Mouse (Mus musculus) stomach, embryonic 14.5 days (tissue): Measurements from ENCODE around the gene Pabpn1. TPM values are rescaled to one million over a fixed set of nuclear protein-coding genes. Genes with fewer than 3 reads are reported as not detected.

Experiments
- ATAC-seq: fragments of 200-750 bp; cut with Nextera tagmentation; 2 replicates; pipeline ENCODE4 v1.8.0; 2017; ENCODE audit warnings: low read depth, moderate TSS enrichment; ENCODE audit not compliant: insufficient number of reproducible peaks, insufficient read depth, low FRiP score
- H3K27ac ChIP-seq: fragments of 300-500 bp; sonication (generic); 2 replicates; pipeline ENCODE4 v1.5.1; 2014; ENCODE audit warnings: mild to moderate bottlenecking, low read length, moderate library complexity, mixed read lengths
- H3K27me3 ChIP-seq: fragments of 300-500 bp; sonication (generic); 2 replicates; pipeline ENCODE4 v1.6.1; 2014; ENCODE audit warnings: low read length, control low read depth, mixed read lengths; ENCODE audit not compliant: control insufficient read depth, insufficient read depth
- H3K36me3 ChIP-seq: fragments of 300-500 bp; sonication (generic); 2 replicates; pipeline ENCODE4 v1.6.1; 2014; ENCODE audit warnings: mild to moderate bottlenecking, control low read depth, low read length, moderate library complexity, mixed read lengths; ENCODE audit not compliant: control insufficient read depth, insufficient read depth
- H3K4me1 ChIP-seq: fragments of 300-500 bp; sonication (generic); 2 replicates; pipeline ENCODE4 v1.6.1; 2014; ENCODE audit warnings: low read length, control low read depth, mixed read lengths; ENCODE audit not compliant: control insufficient read depth, insufficient read depth
- H3K4me2 ChIP-seq: fragments of 300-500 bp; sonication (generic); replicated peaks from 2 replicates; pipeline ENCODE4 v1.6.1; 2014; ENCODE audit warnings: low read depth, low read length, control low read depth
- H3K4me3 ChIP-seq: fragments of 300-500 bp; sonication (generic); 2 replicates; pipeline ENCODE4 v1.5.1; 2014; ENCODE audit warnings: low read depth, low read length, control low read depth
- H3K9ac ChIP-seq: fragments of 300-500 bp; sonication (generic); replicated peaks from 2 replicates; pipeline ENCODE4 v1.6.1; 2014; ENCODE audit warnings: low read depth, mild to moderate bottlenecking, control low read depth, low read length, moderate library complexity, mixed read lengths
- H3K9me3 ChIP-seq: fragments of 300-500 bp; sonication (generic); 2 replicates; pipeline ENCODE4 v1.6.1; 2016; ENCODE audit warnings: low read depth, low read length, control low read depth; ENCODE audit not compliant: control insufficient read depth
- WGBS: fragments of 180-500 bp; shearing (Covaris S2); extraction: QIAGEN DNeasy Blood & Tissue Kit; methylation state at CpG from one replicate; pipeline ENCODE4 v1.1.7; 2014; 5-methylcytosine and 5-hydroxymethylcytosine counted together
- polyA plus RNA-seq: library from polyadenylated mRNA; unstranded; fragments of >200 nt; fragmentation: Nextera tagmentation; extraction: Ambion mirVana; gene quantifications from 2 replicates; pipeline ENCODE4 v1.2.1, GENCODE M21; 2014

The Pabpn1 gene
- polyA plus RNA-seq, 1 experiment from 2014 or later = 136 TPM

DNA sequence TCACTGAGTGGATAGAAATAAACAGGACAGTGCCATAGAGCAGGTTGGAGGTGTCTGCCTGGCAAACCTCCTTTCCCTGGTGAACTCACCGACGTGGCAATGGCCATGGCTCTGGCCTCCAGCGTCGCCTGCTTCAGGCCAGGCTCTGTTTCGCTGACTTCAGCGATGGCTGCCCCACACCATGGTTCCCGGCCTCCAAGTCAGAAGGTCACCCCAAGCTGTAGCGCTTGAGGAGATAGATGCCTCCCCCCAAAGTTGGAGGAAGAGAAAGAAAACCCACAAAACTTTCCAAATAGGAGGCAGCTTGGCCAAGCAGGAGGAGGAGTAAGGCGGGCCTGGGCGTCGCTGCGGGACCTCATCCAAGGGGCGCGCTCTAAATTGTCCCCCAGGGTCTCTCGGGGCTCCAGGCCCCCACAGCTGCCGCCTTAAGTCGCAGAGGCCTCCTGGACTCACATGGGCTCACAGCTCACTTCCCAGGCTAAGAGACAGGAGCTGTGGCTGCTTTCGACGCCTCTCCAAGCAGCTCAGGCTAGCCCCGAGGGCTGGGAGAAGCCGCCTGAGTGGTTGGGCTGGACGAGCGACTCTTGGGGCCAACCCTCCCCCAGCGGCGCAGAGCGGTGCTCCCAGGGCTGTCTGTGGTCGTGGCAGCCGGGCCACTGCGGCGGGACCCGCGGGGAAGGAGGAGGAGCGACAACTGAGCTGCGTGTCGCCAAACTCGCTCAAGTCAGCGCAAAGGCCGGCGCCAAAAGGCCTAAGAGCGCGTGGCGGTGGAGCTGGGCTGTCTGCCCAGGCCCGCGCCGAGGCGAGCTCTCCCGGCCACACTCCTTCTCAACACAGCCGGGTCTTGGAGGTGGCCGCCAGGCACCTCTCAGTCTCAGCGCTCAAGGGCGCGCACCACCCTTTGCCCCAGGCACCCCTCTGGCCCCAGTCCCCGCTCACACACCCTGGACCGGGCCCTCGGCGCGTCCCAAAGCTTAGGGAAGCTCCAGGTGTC is 33.3 kb downstream of the Pabpn1 start, which contains the start of gene Efs:
TSS of gene Efs (minus strand) at position 778 of the 994 bp plus-strand sequence.
- Histone ChIP-seq H3K9ac (peak within 1 kb of the TSS; percentile 98), H3K36me3 (peaks cover 13% of the 10 kb centered on the region), H3K9me3 (peaks cover 6% of the 10 kb centered on the region; the same call in 1 of the 2 replicates), H3K4me3 (peak within 1 kb of the TSS; percentile 64), H3K4me2 (peak within 1 kb of the TSS; percentile 86), H3K4me1 (peaks cover 22% of the 10 kb centered on the region), H3K27me3 (no peaks in the 10 kb centered on the region), H3K27ac (peak within 1 kb of the TSS; percentile 100)
- ATAC-seq = peak; percentile 29; the same call in 1 of the 2 replicates
- WGBS = 2% methylated on average over 57 of the region's 57 CpGs

DNA sequence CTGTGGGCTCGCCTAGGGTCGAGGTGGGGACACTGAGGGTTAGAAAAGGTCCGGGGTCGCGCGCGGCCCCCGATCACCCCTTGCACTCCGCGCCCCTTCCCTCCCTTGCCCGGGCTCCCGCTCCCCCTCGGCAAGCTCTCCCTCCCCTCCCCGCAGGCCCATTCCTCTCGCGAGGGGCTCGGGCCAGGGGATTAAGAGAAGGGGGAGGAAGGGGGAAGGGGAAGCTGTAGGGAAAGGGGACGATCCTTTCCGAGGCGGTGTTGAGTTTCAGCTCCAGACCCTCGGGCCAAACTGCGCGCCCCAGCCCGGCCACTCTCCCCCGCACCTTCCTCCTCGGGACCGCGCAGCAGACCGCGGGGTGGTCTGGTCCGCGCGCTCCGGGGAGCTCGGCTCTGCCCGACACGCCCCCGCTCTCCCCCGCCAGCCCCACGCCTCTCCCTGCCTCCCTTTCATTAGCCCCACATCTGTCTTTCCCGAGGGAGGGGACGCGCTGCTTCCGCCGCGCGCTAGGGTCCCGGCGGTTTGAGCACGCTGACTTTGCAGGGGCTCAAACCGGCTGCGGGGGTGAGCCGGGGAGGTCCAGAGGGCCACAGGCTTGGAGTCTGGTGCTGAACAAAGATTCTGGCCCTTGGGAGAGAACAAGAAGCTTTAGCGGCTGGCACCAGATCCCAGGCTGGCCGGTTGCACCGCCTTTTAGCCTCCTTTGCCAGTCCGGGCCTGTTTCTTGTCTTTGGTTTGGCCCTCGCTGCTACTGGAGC is 34.3 kb downstream of the Pabpn1 start:
- H3K27me3 ChIP-seq = no peaks in the 10 kb centered on the region
- H3K36me3 ChIP-seq = peaks cover 4% of the 10 kb centered on the region

DNA sequence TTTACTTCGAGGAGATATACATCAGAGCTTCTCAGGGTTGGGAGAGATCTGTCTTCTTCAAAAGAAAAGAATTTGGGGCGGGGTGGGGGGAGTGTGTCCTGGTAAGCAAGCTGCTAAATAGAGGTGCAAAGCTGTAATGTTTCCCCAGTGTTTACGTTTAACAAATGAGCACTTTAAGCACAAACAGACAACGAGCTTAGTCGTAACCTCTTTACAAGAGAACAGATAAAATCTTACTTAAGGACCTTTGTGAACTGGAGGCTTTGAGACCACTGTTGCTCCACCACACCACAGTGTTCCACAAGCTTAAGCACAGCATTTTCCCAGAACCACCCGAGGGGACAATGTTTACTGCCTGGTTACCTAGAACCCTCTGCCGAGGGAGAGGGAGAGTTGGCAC is 35.0 kb downstream of the Pabpn1 start:
- peak overlapping the region; percentile 86 for H3K4me2 ChIP-seq
- H3K9me3 ChIP-seq = no peaks in the 10 kb centered on the region
- peak overlapping the region; percentile 100 for H3K27ac ChIP-seq
- WGBS = 8% methylated on average over 7 of the region's 7 CpGs
- H3K36me3 ChIP-seq = peaks cover 4% of the 10 kb centered on the region; the same call in 1 of the 2 replicates
- H3K9ac ChIP-seq = peak overlapping the region; percentile 98
- ATAC-seq = no peak
- peaks cover 25% of the 10 kb centered on the region for H3K4me1 ChIP-seq
- H3K27me3 ChIP-seq = no peaks in the 10 kb centered on the region
- H3K4me3 ChIP-seq = peak overlapping the region; percentile 64

More for the DNA sequence above, 34.3 kb downstream of the Pabpn1 start:
- Histone ChIP-seq H3K4me3 (peak overlapping the region; percentile 64), H3K4me2 (peak overlapping the region; percentile 86), H3K4me1 (peaks cover 24% of the 10 kb centered on the region), H3K9me3 (0 out of 2 replicates have a peak, but pooled peaks cover 4% of the 10 kb centered on the region), H3K27ac (peak overlapping the region; percentile 100), H3K9ac (peak overlapping the region; percentile 98)
- under 1% methylated on average over 42 of the region's 58 CpGs for WGBS
- peak; percentile 84 for ATAC-seq

DNA sequence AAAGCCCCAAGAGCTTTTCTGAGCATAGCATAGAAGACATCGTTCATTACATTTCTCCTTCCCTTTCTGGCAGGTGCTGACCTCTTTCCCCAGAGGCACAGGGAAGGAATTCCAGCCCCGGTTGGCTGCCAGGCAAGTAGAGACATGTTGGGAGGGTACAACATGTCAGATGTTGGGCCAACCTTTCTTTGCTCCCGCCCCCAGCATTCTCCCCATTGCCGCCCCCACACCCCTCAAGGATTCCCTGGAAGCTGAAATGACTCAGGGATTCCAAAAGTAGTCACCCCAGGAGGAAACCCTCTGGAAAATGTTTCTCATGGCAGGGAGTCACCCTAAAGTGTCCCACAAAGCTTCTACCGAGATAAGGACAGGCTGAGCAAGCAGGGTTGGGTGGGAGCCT is 37.5 kb downstream of the Pabpn1 start:
- no peak overlapping the region for H3K4me3 ChIP-seq
- no peaks in the 10 kb centered on the region for H3K27me3 ChIP-seq
- no peak overlapping the region for H3K27ac ChIP-seq
- ATAC-seq = no peak
- H3K4me1 ChIP-seq = peaks cover 19% of the 10 kb centered on the region
- H3K4me2 ChIP-seq = no peak overlapping the region
- no peak overlapping the region for H3K9ac ChIP-seq
- H3K36me3 ChIP-seq = no peaks in the 10 kb centered on the region
- 57% methylated on average over 5 of the region's 5 CpGs for WGBS
- H3K9me3 ChIP-seq = no peaks in the 10 kb centered on the region

DNA sequence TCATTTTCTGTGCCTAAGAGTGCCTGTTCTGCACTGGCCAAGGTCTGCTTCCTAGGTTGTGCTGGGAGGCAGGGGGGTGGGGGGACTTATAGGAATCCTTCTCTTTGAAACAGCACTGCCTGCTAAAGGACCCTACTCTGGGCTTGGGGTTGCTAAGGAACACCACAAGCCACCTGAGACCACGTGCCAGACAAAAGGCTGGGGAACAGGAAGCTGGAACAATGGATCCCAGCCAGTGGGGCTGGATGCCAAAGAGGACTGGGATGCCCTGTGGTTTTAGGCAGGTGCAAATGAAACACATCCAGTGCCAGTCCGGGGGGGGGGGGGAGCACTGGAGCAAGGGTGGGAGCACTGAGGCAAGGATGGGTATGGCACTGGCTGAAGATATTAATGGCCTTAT is 38.1 kb downstream of the Pabpn1 start:
- Histone ChIP-seq H3K27me3 (no peaks in the 10 kb centered on the region), H3K9me3 (no peaks in the 10 kb centered on the region), H3K4me1 (peaks cover 19% of the 10 kb centered on the region), H3K36me3 (no peaks in the 10 kb centered on the region), H3K4me2 (no peak overlapping the region), H3K4me3 (no peak overlapping the region), H3K9ac (no peak overlapping the region), H3K27ac (no peak overlapping the region)
- no peak for ATAC-seq
- 40% methylated on average over 2 of the region's 2 CpGs for WGBS

DNA sequence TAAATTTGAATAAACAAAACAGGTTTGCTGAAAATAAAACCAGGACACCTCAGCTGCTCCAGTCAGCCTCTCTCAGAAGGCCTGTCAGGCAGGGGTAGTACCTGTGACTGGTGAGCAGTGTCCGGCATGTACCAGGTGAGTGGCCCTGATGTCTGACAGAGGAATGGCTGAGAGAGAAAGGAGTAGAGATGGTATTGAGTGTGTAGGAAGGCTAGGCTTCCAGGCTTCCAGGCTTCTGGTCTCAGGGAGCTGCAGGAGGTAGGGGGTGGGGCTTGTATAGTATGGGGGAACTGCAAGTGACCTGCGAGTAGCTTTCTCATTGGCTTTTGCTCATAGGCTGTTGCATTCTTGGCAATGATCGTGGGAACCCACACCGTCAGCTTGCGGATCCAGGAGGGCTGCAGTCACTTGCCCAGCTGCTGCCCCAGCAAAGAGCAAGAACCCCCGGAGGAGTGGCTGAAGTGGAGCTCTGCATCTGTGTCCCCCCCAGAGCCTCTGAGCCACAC is 40.4 kb downstream of the Pabpn1 start, which contains the start of gene Il25:
TSS of gene Il25 (plus strand) at position 51 of the 506 bp plus-strand sequence.
- Histone ChIP-seq H3K4me3 (no peak within 1 kb of the TSS), H3K4me2 (no peak within 1 kb of the TSS), H3K4me1 (peaks cover 13% of the 10 kb centered on the region), H3K36me3 (no peaks in the 10 kb centered on the region), H3K27ac (no peak within 1 kb of the TSS), H3K9ac (no peak within 1 kb of the TSS), H3K27me3 (no peaks in the 10 kb centered on the region), H3K9me3 (no peaks in the 10 kb centered on the region)
- WGBS = 18% methylated on average over 6 of the region's 6 CpGs
- ATAC-seq = no peak; the same call in 1 of the 2 replicates

DNA sequence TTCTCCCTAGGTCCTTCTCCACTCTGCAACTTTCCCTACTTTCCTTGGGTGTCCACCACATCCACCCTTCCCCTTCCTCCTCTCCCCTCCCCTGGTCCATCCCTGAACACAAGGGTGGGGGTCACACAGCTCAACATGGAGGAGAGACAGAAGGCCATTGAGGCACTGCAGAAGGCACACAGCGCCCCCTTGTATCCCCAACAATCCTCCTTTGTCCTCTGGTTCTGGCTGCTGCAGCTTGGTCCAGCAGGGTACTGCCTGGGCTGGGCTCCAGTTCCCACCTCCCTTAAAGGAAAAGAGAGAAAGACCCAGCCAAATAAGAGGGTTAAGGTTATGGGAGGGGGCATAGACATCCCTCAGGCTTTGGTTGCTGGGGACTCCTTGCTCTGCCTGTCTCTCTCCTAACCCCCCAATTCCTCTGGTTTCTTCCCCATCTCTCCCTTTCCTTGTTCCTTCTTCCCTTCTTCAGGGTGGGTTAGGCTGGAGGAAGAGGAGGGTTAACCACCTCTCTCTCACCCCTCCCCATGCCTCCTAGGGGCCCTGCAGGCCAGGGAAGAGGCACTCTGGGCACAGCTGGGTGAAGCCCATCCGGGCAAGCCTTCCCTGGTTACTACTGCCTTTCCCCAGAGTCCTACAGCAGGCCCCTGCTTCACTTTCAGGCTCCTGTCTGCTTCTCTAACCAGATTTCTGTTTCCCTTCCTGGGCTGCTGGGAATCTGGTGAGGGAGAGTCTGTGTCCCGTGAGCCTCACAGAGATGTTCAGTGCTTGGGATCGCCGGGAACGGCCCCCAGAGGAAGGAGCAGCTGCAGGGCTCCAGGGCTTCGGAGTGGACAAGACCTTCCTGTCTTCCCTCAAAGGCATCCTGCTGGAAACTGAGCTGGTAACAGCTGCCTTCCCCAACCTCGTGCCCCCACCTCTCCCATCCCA is 43.9 kb downstream of the Pabpn1 start, which contains the start of gene Cmtm5:
TSS of gene Cmtm5 (plus strand) at position 358 of the 927 bp plus-strand sequence.
- 33% methylated on average over 8 of the region's 8 CpGs for WGBS
- no peak within 1 kb of the TSS for H3K4me3 ChIP-seq
- H3K27me3 ChIP-seq = no peaks in the 10 kb centered on the region
- peak within 1 kb of the TSS; percentile 78 for H3K27ac ChIP-seq
- H3K36me3 ChIP-seq = no peaks in the 10 kb centered on the region
- no peak within 1 kb of the TSS for H3K4me2 ChIP-seq
- H3K9ac ChIP-seq = 0 out of 2 replicates have a peak within 1 kb of the TSS, but pooled peaks have one; percentile 10
- ATAC-seq = no peak
- H3K9me3 ChIP-seq = no peaks in the 10 kb centered on the region
- peaks cover 7% of the 10 kb centered on the region for H3K4me1 ChIP-seq
